Mouse (Mus musculus): ENCODE results near the gene Xaf1.

The Xaf1 gene

DNA sequence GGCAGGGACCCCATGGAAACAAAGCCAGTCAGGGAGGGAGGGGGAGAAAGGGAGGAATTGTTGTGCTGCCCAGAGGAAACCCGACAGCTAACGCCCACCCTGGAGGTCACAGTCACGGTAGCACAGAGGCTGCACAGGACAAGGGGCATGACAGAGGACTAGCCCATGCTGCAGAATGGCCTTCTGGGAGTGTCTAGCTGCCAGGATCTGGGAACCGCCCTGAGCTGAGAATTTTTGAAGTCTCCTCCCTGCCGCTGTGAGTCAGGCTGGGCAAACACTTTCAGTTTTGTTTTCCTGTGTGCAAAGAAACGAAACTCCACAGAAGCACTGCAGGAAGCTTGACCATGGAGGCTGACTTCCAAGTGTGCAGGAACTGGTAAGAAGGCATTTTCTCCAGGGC lies at the start of gene Xaf1:
Gene Xaf1, plus strand, starts transcription at position 296 of the 400 bp plus-strand sequence.
- WGBS = 18% methylated on average over 6 of the region's 6 CpGs

DNA sequence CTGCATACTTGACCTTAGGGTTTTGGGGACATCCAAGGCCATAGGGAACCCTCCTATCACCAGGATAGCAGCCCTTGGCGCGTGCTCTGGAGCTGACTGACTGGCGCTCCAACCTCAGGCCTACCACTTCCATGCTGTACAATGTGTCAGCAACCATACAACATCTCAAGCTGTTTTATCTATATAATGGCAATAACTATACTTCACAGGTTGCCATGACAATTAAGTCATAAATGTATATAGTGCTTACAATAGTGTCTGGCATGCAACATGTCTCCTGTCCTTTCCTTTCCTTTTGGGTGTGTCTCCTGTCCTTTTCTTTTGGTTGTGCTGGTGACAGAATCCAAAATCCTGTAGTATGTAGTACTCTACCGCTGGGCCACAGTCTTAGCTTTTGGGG lies 45.8 kb upstream of the Xaf1 start:
- 96% methylated on average over 4 of the region's 4 CpGs for WGBS

DNA sequence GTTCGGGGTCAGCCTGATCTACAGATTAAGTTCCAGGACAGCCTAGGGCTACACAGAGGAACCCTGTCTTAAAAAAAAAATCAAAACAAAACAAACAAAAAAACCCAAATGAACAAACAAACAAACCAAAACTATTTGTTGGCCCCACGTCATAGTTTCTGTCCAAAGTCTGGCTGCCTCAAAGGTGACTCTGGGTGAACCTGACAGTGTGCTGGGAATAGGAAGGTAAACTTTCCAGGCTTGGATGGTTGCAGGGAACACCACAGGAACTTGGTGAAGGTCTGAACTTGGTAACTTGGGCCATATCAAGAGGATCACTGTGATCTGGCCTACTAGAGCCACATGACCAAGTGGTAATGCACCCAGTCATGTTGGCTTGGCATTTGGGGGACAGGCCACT lies 45.0 kb upstream of the Xaf1 start:
- WGBS = 88% methylated on average over 2 of the region's 2 CpGs

DNA sequence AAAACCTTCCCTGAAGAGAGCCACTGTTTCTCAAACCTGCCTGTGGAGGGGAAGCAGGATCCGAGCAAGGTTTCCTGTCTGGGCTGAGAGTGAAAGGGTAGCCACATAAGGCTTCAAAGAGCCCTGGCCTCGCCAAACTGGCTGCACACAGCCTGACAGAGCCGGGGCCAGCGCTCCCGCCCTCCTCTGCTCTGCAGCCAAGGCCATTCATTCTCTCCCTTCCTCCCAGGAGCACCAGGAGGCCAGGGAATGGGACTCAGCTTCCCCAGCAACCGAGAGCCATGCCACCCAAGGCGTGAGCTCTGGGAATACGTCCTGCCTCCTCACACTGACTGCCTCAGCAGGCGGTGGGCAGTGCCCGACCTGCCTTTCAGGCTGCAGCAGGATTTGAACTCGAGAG lies 35.9 kb upstream of the Xaf1 start:
- WGBS = 28% methylated on average over 11 of the region's 11 CpGs

DNA sequence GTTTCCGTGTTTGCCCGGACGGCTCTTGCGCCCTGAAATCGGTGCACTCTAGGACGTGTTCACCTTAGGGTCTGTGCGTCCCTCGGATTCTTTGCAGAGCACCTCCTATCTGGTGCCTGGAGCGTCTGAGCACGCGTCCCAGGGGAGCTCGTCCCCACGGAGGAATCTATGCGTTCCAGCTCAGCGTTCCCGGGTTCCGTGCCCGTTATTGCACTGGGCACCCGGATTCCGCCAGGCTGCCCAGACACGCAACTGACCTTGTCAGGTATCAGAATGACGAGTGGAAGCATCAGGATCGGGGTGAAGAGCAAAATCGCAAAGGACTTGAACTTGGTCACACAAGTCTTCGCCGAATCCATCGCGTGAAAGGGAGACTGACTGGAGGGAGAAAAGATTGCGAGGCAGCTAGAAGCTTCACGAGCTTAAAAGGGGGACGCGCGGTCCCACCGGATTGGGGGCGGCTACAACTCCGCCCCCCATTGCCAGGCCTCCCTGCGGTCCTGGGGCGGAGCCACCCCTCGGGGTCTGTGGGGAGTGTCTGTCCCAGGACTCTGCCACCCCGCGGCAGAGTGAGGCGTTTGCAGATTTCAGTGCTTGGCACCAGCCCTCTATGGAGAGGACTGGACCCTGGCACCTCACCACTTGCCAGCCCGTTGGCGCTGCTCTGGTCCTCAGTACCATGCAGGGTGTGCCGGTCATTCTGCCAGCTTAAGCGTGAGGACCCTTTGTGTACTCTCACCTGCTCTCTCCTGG lies 35.0 kb upstream of the Xaf1 start:
- WGBS = 2% methylated on average over 46 of the region's 46 CpGs

DNA sequence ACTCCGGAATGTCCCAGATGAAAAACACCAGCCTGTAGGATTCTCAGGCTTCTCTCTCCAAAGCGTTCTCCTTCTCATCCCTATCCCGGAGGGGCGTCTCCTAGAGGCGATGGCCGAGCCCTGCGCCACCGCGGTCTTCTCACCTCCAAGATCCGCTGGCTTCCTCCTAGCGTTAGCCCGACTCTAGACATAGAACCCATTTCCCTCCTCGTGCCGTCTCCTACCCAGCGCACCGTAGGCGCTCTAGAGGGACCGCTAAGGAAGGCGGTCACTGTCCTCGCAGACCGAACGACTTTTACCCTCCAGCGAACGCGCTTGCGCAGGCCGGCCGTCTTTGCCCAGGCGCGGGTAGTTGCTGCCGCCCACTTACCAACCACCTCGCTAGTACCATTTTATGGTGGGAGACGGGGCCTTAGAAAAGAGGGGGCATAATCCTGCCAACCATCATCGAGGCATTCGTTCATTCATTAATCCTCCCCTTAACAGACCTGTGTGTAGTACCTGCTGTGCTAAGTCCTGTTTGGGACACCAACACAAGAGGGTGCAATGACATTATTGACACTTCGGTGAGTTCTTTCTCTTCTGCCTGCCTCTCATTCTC lies 34.4 kb upstream of the Xaf1 start, which contains the start of gene Slc13a5:
Gene Slc13a5, minus strand, starts transcription at position 263 of the 601 bp plus-strand sequence.
- WGBS = 8% methylated on average over 36 of the region's 36 CpGs

DNA sequence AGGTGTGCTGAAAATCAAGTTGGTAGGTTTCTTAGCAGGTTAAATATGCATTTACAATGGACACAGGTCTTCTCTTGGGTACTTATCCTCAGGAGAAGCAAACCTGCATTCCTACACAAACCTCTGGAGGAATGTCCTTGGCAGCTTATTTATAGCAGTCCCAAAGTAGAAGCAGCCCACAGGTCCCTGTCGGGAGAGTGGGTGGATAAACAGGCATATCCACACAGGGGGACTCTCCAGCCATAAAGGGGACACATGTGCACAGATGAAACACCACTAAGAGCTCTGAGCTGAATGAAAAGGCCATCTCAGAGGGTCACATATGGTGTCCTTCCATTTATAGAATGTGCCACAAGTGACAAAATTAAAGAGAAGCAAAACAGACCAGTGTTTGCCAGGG lies 29.7 kb upstream of the Xaf1 start:
- WGBS = 39% methylated on average over 1 of the region's 1 CpGs

DNA sequence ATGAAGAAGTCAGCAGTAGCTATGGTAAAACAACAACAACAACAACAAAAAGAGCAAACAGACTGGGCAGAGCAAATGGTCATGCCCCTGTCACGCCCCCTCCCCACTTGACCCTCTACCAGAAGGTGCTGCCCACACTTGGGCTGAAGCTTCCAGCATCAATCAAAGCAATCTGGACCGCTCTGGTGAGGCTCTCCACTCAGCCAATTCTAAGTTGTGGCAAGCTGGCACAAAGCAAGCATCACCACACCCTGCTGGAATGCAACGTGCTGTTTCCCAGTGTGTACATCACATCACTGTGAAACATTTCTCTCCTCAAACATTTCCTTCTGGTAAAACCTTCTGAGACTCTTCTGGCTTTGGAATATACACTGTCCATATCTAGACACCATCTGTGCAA lies 28.1 kb upstream of the Xaf1 start:
- WGBS = 51% methylated on average over 3 of the region's 3 CpGs

DNA sequence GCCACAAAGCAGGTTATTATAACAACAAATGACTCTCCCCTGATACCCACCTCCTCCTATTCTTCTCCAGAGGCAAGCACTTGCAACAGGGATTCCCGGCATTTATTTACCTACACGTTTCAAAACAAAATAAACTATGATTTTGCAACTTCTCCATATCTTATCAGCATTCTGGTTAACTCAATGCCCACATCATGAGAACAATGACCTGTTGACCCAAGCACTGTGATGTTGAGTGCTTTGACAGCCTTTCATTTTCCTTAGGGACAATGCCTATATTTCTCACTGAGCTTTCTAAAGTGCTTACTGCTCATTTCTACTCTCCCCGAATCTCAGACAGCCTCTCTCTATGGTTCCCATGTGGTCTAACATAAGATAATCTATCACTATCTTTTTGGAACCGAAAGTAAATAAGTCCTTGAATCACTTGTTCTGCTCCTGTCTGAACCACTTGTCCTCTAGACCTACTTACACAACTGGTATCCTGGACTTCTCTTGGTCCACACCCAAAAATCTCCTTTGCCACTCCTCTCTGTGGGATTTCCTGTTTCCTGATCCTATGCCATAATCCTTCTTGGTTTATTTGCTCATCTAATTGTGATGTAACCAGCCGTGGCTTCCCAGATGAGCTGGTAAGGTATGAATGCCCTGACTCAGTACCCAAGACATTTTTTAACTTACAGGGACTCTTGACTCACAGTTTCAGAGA lies 20.1 kb upstream of the Xaf1 start:
- WGBS = 90% methylated on average over 5 of the region's 5 CpGs

DNA sequence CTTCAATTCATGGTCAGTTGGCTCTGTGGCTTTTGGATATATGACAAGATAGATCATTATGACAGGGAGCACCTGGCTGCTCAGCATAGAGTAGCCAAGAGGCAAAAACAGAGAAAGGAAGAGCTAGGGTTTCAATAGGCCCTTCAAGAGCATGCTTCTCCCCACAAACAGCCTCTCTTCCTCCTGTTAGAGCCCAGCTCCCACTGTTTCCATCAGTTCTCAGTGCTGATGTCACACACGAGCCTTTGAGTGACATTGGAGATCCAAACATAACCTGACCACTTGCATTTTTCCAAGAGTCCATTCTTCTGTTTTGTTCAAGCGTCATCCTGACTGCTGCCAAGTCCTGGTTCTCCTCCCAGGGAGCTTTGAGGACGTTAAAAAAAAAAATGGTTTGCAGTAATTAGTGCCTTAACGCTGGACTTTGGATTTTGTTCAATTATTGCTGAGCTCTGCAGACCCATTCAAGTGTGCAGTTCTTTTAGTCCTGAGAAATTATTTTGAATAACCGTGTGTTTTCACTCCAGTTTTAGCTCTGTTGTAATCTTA lies 19.5 kb upstream of the Xaf1 start:
- WGBS = 41% methylated on average over 5 of the region's 5 CpGs

DNA sequence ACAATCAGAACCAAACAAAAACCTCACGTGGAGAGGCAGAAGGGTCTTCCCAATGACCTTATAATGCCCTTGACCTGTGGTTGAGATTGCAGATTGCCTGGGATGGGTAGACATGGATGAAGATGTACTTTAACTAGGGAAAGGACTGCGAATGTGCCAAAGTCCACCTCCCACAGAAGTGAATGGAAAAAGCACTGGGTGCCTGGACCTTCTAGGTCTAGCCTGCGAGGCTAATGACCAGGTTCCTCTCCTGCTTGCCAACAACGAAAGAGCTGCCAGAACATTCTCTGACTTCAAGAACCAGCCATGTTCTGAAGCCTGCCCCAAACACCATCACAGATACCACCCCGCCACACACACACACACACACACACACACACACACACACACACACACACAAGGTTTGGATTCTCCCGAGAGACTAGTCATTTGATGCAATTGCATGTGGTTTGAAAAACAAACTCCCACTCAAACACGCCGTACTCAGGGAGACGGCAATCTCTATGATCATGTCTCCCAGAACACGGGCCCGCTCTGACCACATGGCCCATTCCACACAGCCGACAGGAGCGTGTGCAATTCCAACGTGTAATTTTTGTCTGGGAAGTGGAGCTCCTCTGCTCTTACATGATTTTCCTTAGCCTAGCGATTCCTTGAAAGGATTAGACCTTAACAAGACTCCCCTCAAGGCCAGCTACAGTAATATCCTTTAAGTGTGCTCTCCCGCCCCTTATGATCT lies 17.8 kb upstream of the Xaf1 start:
- WGBS = 72% methylated on average over 16 of the region's 16 CpGs

DNA sequence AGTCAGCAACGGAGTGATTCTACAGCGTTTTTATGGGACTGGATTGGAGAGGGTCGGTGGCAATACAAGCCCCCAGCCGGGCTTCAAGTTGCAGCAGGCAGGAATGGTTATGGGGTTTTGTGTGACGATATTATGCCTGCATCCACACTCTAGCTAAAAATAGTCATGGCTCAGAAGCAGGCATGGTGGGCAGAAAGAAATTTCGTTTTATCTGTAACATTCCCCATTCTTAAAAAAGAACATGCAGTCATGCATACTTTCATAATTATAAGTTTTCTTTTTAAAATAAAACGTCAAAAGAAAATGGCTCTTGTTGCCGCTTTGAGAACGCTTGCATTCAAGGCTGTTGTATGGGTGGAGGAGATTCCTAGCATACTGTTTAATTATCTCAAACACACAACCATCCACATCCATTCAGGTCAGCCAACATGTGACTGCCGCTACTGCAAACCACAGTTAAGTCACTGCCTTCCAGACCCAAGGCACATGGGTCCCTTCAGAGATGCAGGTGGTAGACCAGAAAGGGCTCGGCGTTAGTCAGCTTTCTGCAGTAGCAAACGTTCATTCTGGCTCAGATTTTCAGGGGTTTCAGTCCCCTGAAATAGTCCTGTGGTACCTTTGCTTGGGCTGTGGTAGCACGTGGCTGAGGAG lies 16.8 kb upstream of the Xaf1 start:
- 48% methylated on average over 14 of the region's 14 CpGs for WGBS

DNA sequence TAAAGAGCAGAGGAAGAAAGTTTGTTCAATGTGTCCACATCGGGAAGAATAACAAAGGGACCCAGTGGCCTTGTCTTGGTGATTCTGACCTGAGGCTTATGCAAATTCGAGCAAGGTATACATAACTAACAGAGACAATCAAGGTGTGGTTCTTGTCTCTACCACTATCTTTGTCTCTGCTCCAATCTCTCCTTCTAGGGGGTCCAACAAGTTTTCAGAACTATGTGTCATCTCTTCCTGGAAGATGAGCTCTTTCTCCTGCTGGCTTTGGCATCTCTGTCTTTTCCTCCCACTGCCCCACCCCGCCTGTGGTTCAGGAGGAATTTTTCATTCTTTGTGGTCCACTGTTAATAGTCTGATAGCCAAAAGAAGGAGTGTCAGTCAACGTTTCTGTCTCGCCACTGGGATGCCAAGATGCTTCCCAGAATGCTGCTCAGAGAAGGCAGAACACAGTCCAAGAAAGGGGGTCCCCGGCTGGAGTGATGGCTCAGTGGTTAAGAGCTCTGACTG lies 15.4 kb upstream of the Xaf1 start:
- 77% methylated on average over 6 of the region's 6 CpGs for WGBS

DNA sequence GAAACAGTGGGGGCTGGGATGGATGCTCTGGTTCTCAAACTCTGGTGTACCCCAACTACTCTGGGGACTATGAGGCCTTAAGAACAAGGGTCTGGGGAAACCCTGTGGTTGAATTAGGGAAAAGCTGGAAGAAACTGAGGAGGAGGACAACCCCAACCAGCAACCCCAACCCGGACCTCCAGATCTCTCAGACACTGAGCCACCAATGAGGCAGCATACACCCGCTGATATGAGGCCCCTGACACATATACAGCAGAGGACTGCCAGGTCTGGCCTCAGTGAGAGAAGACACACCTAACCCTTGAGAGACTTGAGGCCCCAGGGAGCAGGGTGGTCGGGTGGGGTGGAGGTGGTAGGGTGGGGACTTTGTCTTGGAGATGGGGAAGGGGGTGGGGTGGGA lies 14.8 kb upstream of the Xaf1 start:
- 92% methylated on average over 3 of the region's 3 CpGs for WGBS

DNA sequence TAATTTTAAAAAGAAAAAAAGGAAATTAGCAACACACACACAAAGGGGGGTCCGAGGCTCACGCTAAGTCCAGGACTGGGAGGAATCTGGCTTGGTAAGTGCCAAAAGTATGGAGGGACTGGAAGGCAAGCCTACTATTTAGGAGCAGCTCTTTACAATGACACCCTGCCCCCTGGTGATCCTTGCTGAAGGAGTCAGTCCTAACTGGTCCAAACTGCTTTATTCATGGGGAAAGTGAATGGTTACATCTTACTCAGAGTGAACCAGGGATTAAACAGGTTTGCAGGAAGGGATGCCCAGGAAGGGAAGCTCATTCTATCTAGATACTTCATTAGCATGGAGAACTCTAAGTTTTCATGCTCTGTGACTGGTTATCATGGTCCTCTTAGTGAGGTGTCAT lies 14.3 kb upstream of the Xaf1 start:
- WGBS = 83% methylated on average over 2 of the region's 2 CpGs

DNA sequence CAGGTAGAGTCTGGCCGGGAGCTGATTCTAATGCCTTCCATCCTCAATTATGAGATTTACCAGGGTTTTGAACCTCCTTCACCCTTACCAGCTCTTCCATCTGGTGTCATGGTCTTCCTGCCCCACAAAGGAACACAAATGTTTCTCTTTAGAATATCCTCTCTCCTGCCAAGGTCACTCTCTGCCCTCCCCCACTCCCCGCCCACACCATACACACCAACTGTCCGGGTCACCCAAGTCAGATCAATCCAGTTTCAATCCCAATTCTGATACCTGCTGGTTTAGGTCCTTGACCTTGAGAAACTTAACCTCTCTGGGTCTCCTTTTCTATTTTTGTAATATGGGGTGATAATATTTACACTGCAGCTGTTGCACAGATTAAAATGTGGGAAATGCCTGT lies 13.9 kb upstream of the Xaf1 start:
- 93% methylated on average over 3 of the region's 3 CpGs for WGBS

DNA sequence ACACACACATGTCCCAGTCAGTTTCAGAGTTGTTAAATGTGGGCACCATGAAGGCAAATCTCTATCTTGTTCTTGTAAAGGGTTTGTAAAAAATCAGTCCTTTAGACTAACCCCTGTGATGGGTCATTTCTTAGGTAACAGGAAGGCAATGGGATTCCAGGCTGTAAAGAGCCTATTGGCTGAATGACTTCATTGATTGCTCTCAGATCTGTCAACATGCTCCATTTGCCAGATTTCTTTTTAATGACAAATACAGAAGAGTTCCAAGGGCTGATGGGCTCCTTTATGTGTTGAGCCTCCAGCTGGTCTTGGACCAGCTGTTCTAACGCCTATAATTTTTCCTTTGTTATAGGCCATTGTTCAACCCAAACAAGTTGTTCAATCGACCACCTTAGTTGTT lies 8.3 kb upstream of the Xaf1 start:
- WGBS = 77% methylated on average over 2 of the region's 2 CpGs

DNA sequence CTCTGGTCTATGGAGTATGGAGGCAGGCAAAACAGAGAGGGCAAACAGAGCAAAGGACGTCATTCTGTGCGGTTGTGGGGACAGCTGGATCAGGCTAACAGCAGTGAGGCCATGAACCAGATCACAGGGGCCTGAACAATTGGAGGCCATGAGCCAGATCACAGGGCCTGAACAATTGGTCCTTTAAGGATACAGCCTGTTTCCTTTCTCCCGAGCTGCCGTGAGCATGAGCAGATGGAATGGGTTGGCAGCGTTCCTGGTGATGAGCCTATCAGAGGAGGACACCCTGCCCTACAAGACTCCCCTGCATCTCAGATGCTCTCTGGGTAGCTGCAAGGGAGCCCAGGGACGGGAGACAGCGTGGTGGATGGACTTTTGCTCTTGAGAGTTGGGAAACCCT lies 801 bp downstream of the Xaf1 start:
- WGBS = 51% methylated on average over 7 of the region's 7 CpGs

DNA sequence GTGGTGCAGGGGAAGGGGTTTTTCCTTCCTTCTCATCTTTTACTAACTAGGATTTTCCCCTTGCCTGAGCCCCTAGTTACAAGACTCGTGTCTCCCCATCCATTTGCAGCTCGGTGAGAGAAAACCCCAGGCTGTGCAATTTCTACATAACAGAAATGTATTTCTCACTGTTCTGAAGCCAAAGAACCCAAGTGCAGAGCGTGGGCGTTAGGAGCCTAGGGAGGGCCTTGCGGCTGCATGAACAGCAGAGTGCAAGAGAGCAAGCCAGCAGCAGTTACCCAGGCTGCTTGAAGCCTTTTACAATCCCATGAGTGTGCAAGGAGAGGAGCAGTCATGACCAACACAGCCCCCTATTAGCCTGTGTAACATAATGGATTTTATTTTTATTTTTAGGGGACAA lies 6.0 kb downstream of the Xaf1 start:
- 54% methylated on average over 5 of the region's 5 CpGs for WGBS

DNA sequence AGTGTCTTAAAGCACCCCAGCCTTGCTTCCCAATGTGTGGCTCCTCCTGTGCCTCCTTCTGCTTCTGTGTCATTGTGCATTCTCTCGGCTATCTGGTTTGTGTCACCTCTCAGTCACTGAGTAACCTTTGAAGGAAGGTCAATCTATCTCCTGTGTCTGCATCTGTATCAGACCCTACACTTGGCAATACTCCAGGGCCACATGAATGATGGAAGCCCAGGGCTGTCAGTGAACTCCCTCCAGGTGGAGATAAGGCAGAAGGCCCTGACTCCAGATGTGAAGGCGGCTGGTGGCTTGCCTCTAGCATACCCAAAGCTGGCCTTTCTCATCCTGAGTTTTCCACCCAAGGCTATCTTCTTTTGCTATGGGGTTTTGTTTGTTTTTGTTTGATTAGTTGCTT lies 7.6 kb downstream of the Xaf1 start:
- WGBS = 77% methylated on average over 2 of the region's 2 CpGs

DNA sequence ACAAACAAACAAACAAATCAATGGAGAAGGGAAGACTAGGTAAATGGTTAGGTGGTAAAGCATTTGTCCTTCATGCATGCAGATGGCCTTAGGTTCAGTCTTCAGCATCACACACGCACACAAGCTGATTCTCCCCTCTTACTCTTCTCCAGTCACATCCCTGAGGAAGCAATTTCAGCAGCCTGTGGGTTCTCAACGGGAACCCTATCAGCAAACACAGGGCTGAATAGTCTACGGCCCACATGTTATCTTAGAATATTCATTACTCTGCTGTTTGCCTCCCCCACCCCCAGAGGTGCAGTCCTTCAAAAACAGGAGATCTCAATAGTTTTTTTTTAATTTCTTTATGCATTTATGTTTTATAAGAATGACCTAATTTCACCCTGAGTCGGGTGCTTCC lies 9.1 kb downstream of the Xaf1 start:
- 85% methylated on average over 4 of the region's 4 CpGs for WGBS

Data from cerebral cortex, adult 2 months (tissue).